Mouse (Mus musculus): Measurements from ENCODE around the gene Tle6. TPM values are rescaled to one million over a fixed set of nuclear protein-coding genes. Genes with fewer than 3 reads are reported as not detected.
A peak's percentile ranks its signal among the peaks of the same experiment; 100 is the strongest.

Tle6 gene
- polyA plus RNA-seq, 1 experiment = 15.0 TPM

- peak within 1 kb of the TSS; percentile 85 for H3K4me3 ChIP-seq (ENCODE audit: low read depth, low read length)
- H3K9ac ChIP-seq (ENCODE audit: low read depth, poor library complexity, severe bottlenecking) = peak within 1 kb of the TSS; percentile 83
- no peaks in the 10 kb centered on the region for H3K27me3 ChIP-seq (ENCODE audit: control insufficient read depth, insufficient read depth, low read length, poor library complexity, severe bottlenecking)
- H3K4me1 ChIP-seq (ENCODE audit: control insufficient read depth, insufficient read depth, low read length) = peaks cover 6% of the 10 kb centered on the region
- no peak within 1 kb of the TSS for H3K27ac ChIP-seq (ENCODE audit: insufficient read depth, low read length)
- no peak for TF ChIP-seq EP300 (IDR thresholded peaks at IDR 0.05; ENCODE audit: insufficient read depth, low read depth, low read length)
- no peak for TF ChIP-seq CTCF (IDR thresholded peaks at IDR 0.05; ENCODE audit: low read depth, low read length)
- peak; percentile 73 for TF ChIP-seq POLR2A (IDR thresholded peaks at IDR 0.05; ENCODE audit: insufficient read depth, low read length)
- H3K36me3 ChIP-seq (ENCODE audit: control insufficient read depth, insufficient read depth, low read length, poor library complexity, severe bottlenecking) = no peaks in the 10 kb centered on the region
- H3K9me3 ChIP-seq (replicated peaks; ENCODE audit: control insufficient read depth, insufficient read depth, low read length, poor library complexity, severe bottlenecking) = no peaks in the 10 kb centered on the region
Observed at GRCm38 (mm10) chr10:81545161-81545747, 55.6 kb downstream of the Tle6 start, which contains the start of gene Gna11. Gene Gna11, minus strand, starts transcription at chr10:81545190.

- Histone ChIP-seq H3K36me3 (ENCODE audit: control insufficient read depth, insufficient read depth, low read length, poor library complexity, severe bottlenecking) (no peaks in the 10 kb centered on the region), H3K4me3 (ENCODE audit: low read depth, low read length) (peak overlapping the region; percentile 85), H3K27me3 (ENCODE audit: control insufficient read depth, insufficient read depth, low read length, poor library complexity, severe bottlenecking) (no peaks in the 10 kb centered on the region), H3K9me3 (replicated peaks; ENCODE audit: control insufficient read depth, insufficient read depth, low read length, poor library complexity, severe bottlenecking) (no peaks in the 10 kb centered on the region), H3K9ac (ENCODE audit: low read depth, poor library complexity, severe bottlenecking) (peak overlapping the region; percentile 83), H3K4me1 (ENCODE audit: control insufficient read depth, insufficient read depth, low read length) (peaks cover 6% of the 10 kb centered on the region), H3K27ac (ENCODE audit: insufficient read depth, low read length) (no peak overlapping the region)
- TF ChIP-seq EP300 (IDR thresholded peaks at IDR 0.05; ENCODE audit: insufficient read depth, low read depth, low read length) = no peak
- no peak for TF ChIP-seq POLR2A (IDR thresholded peaks at IDR 0.05; ENCODE audit: insufficient read depth, low read length)
- no peak for TF ChIP-seq CTCF (IDR thresholded peaks at IDR 0.05; ENCODE audit: low read depth, low read length)
Observed at GRCm38 (mm10) chr10:81544296-81545160, 56.3 kb downstream of the Tle6 start.

- Histone ChIP-seq H3K4me3 (ENCODE audit: low read depth, low read length) (0 out of 2 replicates have a peak overlapping the region, but pooled peaks have one; percentile 6), H3K9me3 (replicated peaks; ENCODE audit: control insufficient read depth, insufficient read depth, low read length, poor library complexity, severe bottlenecking) (no peaks in the 10 kb centered on the region), H3K27me3 (ENCODE audit: control insufficient read depth, insufficient read depth, low read length, poor library complexity, severe bottlenecking) (no peaks in the 10 kb centered on the region), H3K36me3 (ENCODE audit: control insufficient read depth, insufficient read depth, low read length, poor library complexity, severe bottlenecking) (no peaks in the 10 kb centered on the region), H3K27ac (ENCODE audit: insufficient read depth, low read length) (no peak overlapping the region), H3K4me1 (ENCODE audit: control insufficient read depth, insufficient read depth, low read length) (peaks cover 6% of the 10 kb centered on the region), H3K9ac (ENCODE audit: low read depth, poor library complexity, severe bottlenecking) (peak overlapping the region; percentile 83)
- TF ChIP-seq POLR2A (IDR thresholded peaks at IDR 0.05; ENCODE audit: insufficient read depth, low read length) = no peak
- TF ChIP-seq CTCF (IDR thresholded peaks at IDR 0.05; ENCODE audit: low read depth, low read length) = no peak
- no peak for TF ChIP-seq EP300 (IDR thresholded peaks at IDR 0.05; ENCODE audit: insufficient read depth, low read depth, low read length)
Observed at GRCm38 (mm10) chr10:81543633-81544032, 57.2 kb downstream of the Tle6 start.

GRCm38 (mm10) chr10:81542727-81543460 is 58.0 kb downstream of the Tle6 start:
- H3K9ac ChIP-seq (ENCODE audit: low read depth, poor library complexity, severe bottlenecking) = no peak overlapping the region
- no peaks in the 10 kb centered on the region for H3K9me3 ChIP-seq (replicated peaks; ENCODE audit: control insufficient read depth, insufficient read depth, low read length, poor library complexity, severe bottlenecking)
- peaks cover 6% of the 10 kb centered on the region for H3K4me1 ChIP-seq (ENCODE audit: control insufficient read depth, insufficient read depth, low read length)
- H3K4me3 ChIP-seq (ENCODE audit: low read depth, low read length) = peak overlapping the region; percentile 21
- H3K27me3 ChIP-seq (ENCODE audit: control insufficient read depth, insufficient read depth, low read length, poor library complexity, severe bottlenecking) = no peaks in the 10 kb centered on the region
- TF ChIP-seq CTCF (IDR thresholded peaks at IDR 0.05; ENCODE audit: low read depth, low read length) (no peak), POLR2A (IDR thresholded peaks at IDR 0.05; ENCODE audit: insufficient read depth, low read length) (no peak), EP300 (IDR thresholded peaks at IDR 0.05; ENCODE audit: insufficient read depth, low read depth, low read length) (no peak; the same call in 1 of the 2 replicates)
- no peak overlapping the region for H3K27ac ChIP-seq (ENCODE audit: insufficient read depth, low read length)
- H3K36me3 ChIP-seq (ENCODE audit: control insufficient read depth, insufficient read depth, low read length, poor library complexity, severe bottlenecking) = no peaks in the 10 kb centered on the region

GRCm38 (mm10) chr10:81541803-81542202 is 59.1 kb downstream of the Tle6 start:
- no peak for TF ChIP-seq EP300 (IDR thresholded peaks at IDR 0.05; ENCODE audit: insufficient read depth, low read depth, low read length)
- no peak for TF ChIP-seq CTCF (IDR thresholded peaks at IDR 0.05; ENCODE audit: low read depth, low read length)
- TF ChIP-seq POLR2A (IDR thresholded peaks at IDR 0.05; ENCODE audit: insufficient read depth, low read length) = no peak
- Histone ChIP-seq H3K9me3 (replicated peaks; ENCODE audit: control insufficient read depth, insufficient read depth, low read length, poor library complexity, severe bottlenecking) (no peaks in the 10 kb centered on the region), H3K27ac (ENCODE audit: insufficient read depth, low read length) (no peak overlapping the region; the same call in 1 of the 2 replicates), H3K27me3 (ENCODE audit: control insufficient read depth, insufficient read depth, low read length, poor library complexity, severe bottlenecking) (no peaks in the 10 kb centered on the region), H3K36me3 (ENCODE audit: control insufficient read depth, insufficient read depth, low read length, poor library complexity, severe bottlenecking) (no peaks in the 10 kb centered on the region), H3K4me3 (ENCODE audit: low read depth, low read length) (no peak overlapping the region), H3K9ac (ENCODE audit: low read depth, poor library complexity, severe bottlenecking) (peak overlapping the region; percentile 19; the same call in 1 of the 2 replicates), H3K4me1 (ENCODE audit: control insufficient read depth, insufficient read depth, low read length) (peaks cover 6% of the 10 kb centered on the region)

All from ES-Bruce4 (cell line).